ENCODE assay signal across 8 mouse cellular contexts in the genomic region with DNA sequence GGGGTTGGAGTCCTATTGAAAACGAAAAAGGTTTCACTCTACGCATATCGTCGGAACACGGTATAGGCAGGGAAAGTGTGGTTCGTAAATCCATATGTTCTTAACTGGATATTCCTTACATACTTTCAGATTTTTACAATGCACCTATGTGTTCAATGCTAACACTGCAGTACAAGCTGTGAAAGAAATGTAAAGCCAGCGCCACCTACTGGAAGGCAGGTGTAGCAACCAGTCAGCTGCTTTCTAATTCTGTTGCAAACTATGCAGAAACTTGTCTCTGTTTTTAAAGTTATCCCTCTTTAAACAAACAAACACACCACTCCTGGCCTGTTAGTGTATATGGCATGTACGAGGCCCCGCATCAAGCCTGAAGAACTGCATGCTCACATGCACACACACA. TPM values are rescaled to one million over a fixed set of nuclear protein-coding genes. Genes with fewer than 3 reads are reported as not detected.
A peak's percentile ranks its signal among the peaks of the same experiment; 100 is the strongest.
DNase-seq lines count a peak whose midpoint lies in the region; ATAC-seq lines count a peak whose summit lies in the region.

No protein-coding gene starts in this region.

- peak; percentile 82 for DNase-seq in hindbrain, embryonic 14.5 days (ENCODE audit: low spot score)
- DNase-seq in MEL-GATA-1-ER (ENCODE audit: extremely low read depth, low read depth) = peak; percentile 44
- peak; percentile 58 to 69 for DNase-seq in cerebellum, postnatal 4 days (ENCODE audit: low spot score in 2 of 2)
- peak; percentile 74 to 84 for DNase-seq in heart, postnatal 10 days
- peak; percentile 35 for DNase-seq in layer of hippocampus, adult 9-10 months (ENCODE audit: low spot score)
- DNase-seq in lung, postnatal 25 days (ENCODE audit: low spot score) = peak; percentile 67
- peak; percentile 26 to 80 for DNase-seq in spleen, postnatal 4 days (ENCODE audit: low spot score in 2 of 2)

- H3K9ac ChIP-seq in hindbrain, embryonic 14.5 days = no peak overlapping the region
- no peak overlapping the region for H3K9ac ChIP-seq in hindbrain, embryonic 13.5 days

- intact Hi-C loops in heart, postnatal 10 days (cut with DNase I) = loop anchor here (5.0 kb wide), 3 partner anchors 62 to 607 kb away; no protein-coding TSS in a partner anchor

- no peaks in the 10 kb centered on the region for H3K4me1 ChIP-seq in hindbrain, embryonic 14.5 days (replicated peaks; ENCODE audit: control insufficient read depth, insufficient read depth, low read length)
- H3K4me1 ChIP-seq in hindbrain, embryonic 13.5 days (replicated peaks) = no peaks in the 10 kb centered on the region

- no peak overlapping the region for H3K4me2 ChIP-seq in hindbrain, embryonic 14.5 days (replicated peaks)
- no peak overlapping the region for H3K4me2 ChIP-seq in hindbrain, embryonic 13.5 days

- H3K36me3 ChIP-seq in hindbrain, embryonic 14.5 days (replicated peaks; ENCODE audit: control insufficient read depth, insufficient read depth) = no peaks in the 10 kb centered on the region
- H3K36me3 ChIP-seq in hindbrain, embryonic 13.5 days = no peaks in the 10 kb centered on the region

- H3K27ac ChIP-seq in hindbrain, embryonic 14.5 days = no peak overlapping the region
- no peak overlapping the region for H3K27ac ChIP-seq in hindbrain, embryonic 13.5 days

- 33% methylated on average over 9 of the region's 9 CpGs for WGBS in hindbrain, embryonic 14.5 days
- WGBS in hindbrain, embryonic 13.5 days = 31% methylated on average over 9 of the region's 9 CpGs

- no peak for ATAC-seq in hindbrain, embryonic 14.5 days (ENCODE audit: low FRiP score)
- ATAC-seq in hindbrain, embryonic 13.5 days (ENCODE audit: low FRiP score) = no peak

- H3K27me3 ChIP-seq in hindbrain, embryonic 14.5 days (ENCODE audit: control insufficient read depth, insufficient read depth, low read length) = no peaks in the 10 kb centered on the region
- H3K27me3 ChIP-seq in hindbrain, embryonic 13.5 days = no peaks in the 10 kb centered on the region

- H3K9me3 ChIP-seq in hindbrain, embryonic 14.5 days (ENCODE audit: control insufficient read depth, low read length) = no peaks in the 10 kb centered on the region
- no peaks in the 10 kb centered on the region for H3K9me3 ChIP-seq in hindbrain, embryonic 13.5 days

- no peak overlapping the region for H3K4me3 ChIP-seq in hindbrain, embryonic 14.5 days (replicated peaks; ENCODE audit: low read length)
- no peak overlapping the region for H3K4me3 ChIP-seq in hindbrain, embryonic 13.5 days

RNA-seq across cellular contexts. Expression of gene Msrb3, which starts 34.5 kb away (rescaled TPM):
- 0.77 and 1.3 TPM in 2 replicates for polyA plus RNA-seq in hindbrain, embryonic 14.5 days (2014; fragmentation: Nextera tagmentation; extraction: Ambion mirVana)
- polyA plus RNA-seq in hindbrain, embryonic 13.5 days (2015; fragmentation: Nextera tagmentation; extraction: Ambion mirVana) = 2.3 and 2.6 TPM in 2 replicates
- 100 to 1,000 TPM; 131 to 148 TPM for total RNA-seq in heart, postnatal 10 days (2021)
